Mouse (Mus musculus) midbrain, postnatal 0 days (tissue): Measurements from ENCODE around the gene Aars2. TPM values are rescaled to one million over a fixed set of nuclear protein-coding genes. Genes with fewer than 3 reads are reported as not detected.

ENCODE experiments used
- ATAC-seq: fragments of 200-750 bp; cut with Nextera tagmentation; 2 replicates; pipeline ENCODE4 v1.8.0; 2017; ENCODE audit warnings: moderate number of reproducible peaks, mild to moderate bottlenecking, moderate TSS enrichment, moderate library complexity; ENCODE audit not compliant: low FRiP score
- DNase-seq: peaks from one replicate; pipeline ENCODE4 v3.0.0-alpha.2; 2015; ENCODE audit warnings: low spot score
- H3K27ac ChIP-seq: fragments of 300-500 bp; sonication (generic); 2 replicates; pipeline ENCODE4 v1.5.1; 2014; ENCODE audit warnings: low read depth, mild to moderate bottlenecking, low read length, mixed read lengths
- H3K27me3 ChIP-seq: fragments of 300-500 bp; sonication (generic); 2 replicates; pipeline ENCODE4 v1.6.1; 2014; ENCODE audit warnings: low read length, control low read depth, mixed read lengths; ENCODE audit not compliant: insufficient read depth
- H3K36me3 ChIP-seq: fragments of 300-500 bp; sonication (generic); 2 replicates; pipeline ENCODE4 v1.6.1; 2014; ENCODE audit warnings: low read length, control low read depth, mixed read lengths; ENCODE audit not compliant: insufficient read depth
- H3K4me1 ChIP-seq: fragments of 300-500 bp; sonication (generic); 2 replicates; pipeline ENCODE4 v1.6.1; 2014; ENCODE audit warnings: mild to moderate bottlenecking, control low read depth, antibody characterized with exemption, low read length, mixed read lengths; ENCODE audit not compliant: insufficient read depth
- H3K4me2 ChIP-seq: fragments of 300-500 bp; sonication (generic); 2 replicates; pipeline ENCODE4 v1.6.1; 2014; ENCODE audit warnings: low read depth, mild to moderate bottlenecking, low read length, mixed read lengths; ENCODE audit not compliant: poor library complexity, severe bottlenecking
- H3K4me3 ChIP-seq: fragments of 300-500 bp; sonication (generic); 2 replicates; pipeline ENCODE4 v1.5.1; 2014; ENCODE audit warnings: low read depth, mild to moderate bottlenecking, low read length, moderate library complexity
- H3K9ac ChIP-seq: fragments of 300-500 bp; sonication (generic); replicated peaks from 2 replicates; pipeline ENCODE4 v1.6.1; 2014; ENCODE audit warnings: mild to moderate bottlenecking, low read length, moderate library complexity, mixed read lengths; ENCODE audit not compliant: poor library complexity, severe bottlenecking
- H3K9me3 ChIP-seq: fragments of 300-500 bp; sonication (generic); 2 replicates; pipeline ENCODE4 v1.6.1; 2016; ENCODE audit warnings: low read length, control low read depth
- CTCF ChIP-seq: IDR thresholded peaks from 2 replicates; pipeline ENCODE4 v1.5.1; 2016; ENCODE audit warnings: antibody characterized with exemption, mild to moderate bottlenecking
- WGBS: fragments of 180-500 bp; shearing (Covaris S2); extraction: QIAGEN DNeasy Blood & Tissue Kit; methylation state at CpG from one replicate; pipeline ENCODE4 v1.1.7; 2014; 5-methylcytosine and 5-hydroxymethylcytosine counted together
- polyA plus RNA-seq: library from polyadenylated mRNA; unstranded; fragments of >200 nt; fragmentation: Nextera tagmentation; extraction: Ambion mirVana; gene quantifications from 2 replicates; pipeline ENCODE4 v1.2.1, GENCODE M21; 2015
- total RNA-seq: library from RNA; depleted of rRNA; stranded (reverse); fragments of >200 nt; gene quantifications from 2 replicates; pipeline ENCODE4 v1.2.3, GENCODE M21; 2014

Aars2 gene
- total and polyA plus RNA-seq, 2 experiments from 2014 or later, result 13.9 to 19.8 TPM

- no peak overlapping the region for H3K9ac ChIP-seq
- no peaks in the 10 kb centered on the region for H3K4me1 ChIP-seq
- peaks cover 10% of the 10 kb centered on the region; the same call in 1 of the 2 replicates for H3K27me3 ChIP-seq
- TF ChIP-seq CTCF, result no peak
- peaks cover 3% of the 10 kb centered on the region; the same call in 1 of the 2 replicates for H3K36me3 ChIP-seq
- H3K4me3 ChIP-seq, result no peak overlapping the region
- 83% methylated on average over 21 of the region's 21 CpGs for WGBS
- ATAC-seq (no peak), DNase-seq (no peak)
- H3K9me3 ChIP-seq, result no peaks in the 10 kb centered on the region
- H3K27ac ChIP-seq, result no peak overlapping the region
- H3K4me2 ChIP-seq, result no peak overlapping the region
Observed at GRCm38 (mm10) chr17:45539664-45540063, 33.0 kb downstream of the Aars2 start.

DNA sequence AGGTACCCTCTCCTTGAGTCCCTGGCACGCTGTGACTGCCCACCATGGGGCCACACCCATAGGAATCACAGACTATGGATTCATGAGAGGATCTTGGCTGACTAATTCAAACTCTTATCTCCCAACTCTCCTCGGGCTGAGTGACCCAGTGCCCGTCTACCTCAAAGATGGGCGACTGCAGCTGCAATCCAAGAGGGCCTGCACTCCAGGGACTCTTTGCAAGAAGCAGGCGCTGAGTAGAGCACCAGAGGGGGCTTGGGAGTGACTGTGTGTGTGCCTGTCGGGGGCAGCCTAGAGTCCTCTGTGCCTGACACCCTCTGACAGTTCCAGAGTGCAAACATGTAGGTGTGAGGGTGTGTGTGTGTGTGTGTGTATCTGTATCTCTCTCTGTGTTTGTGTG is 35.5 kb downstream of the Aars2 start:
- H3K9me3 ChIP-seq, result no peaks in the 10 kb centered on the region
- peaks cover 13% of the 10 kb centered on the region for H3K36me3 ChIP-seq
- 32% methylated on average over 6 of the region's 6 CpGs for WGBS
- H3K9ac ChIP-seq, result no peak overlapping the region
- H3K4me2 ChIP-seq, result no peak overlapping the region
- no peaks in the 10 kb centered on the region for H3K4me1 ChIP-seq
- H3K27ac ChIP-seq, result no peak overlapping the region
- no peak for DNase-seq
- ATAC-seq, result no peak
- no peak overlapping the region for H3K4me3 ChIP-seq
- H3K27me3 ChIP-seq, result peaks cover 11% of the 10 kb centered on the region
- TF ChIP-seq CTCF, result peak; percentile 27; the same call in 1 of the 2 replicates

DNA sequence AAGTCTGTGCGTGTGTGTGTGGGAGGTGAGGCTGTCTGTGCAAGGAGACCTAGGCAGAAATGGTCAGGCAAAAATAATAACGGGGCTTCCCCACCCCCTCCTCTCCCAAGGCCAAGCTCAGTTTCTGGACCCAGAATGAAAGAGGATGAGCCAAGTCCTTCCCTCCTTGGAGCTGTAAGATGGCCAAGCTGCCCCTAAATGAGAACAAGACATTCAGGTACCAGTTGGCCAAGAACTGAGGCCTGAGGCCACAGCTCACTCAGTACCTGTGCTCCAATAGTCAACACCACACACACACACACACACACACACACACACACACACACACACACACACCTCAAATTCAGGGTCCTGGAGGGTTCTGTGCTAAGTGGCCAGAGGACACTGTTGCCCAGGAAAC is 36.1 kb downstream of the Aars2 start:
- no peak overlapping the region for H3K4me3 ChIP-seq
- DNase-seq (no peak), ATAC-seq (no peak)
- 79% methylated on average over 2 of the region's 2 CpGs for WGBS
- no peaks in the 10 kb centered on the region for H3K9me3 ChIP-seq
- peaks cover 15% of the 10 kb centered on the region for H3K27me3 ChIP-seq
- H3K36me3 ChIP-seq, result peaks cover 13% of the 10 kb centered on the region
- no peak overlapping the region for H3K9ac ChIP-seq
- no peak for TF ChIP-seq CTCF
- no peak overlapping the region for H3K4me2 ChIP-seq
- H3K4me1 ChIP-seq, result 0 out of 2 replicates have a peak, but pooled peaks cover under 1% of the 10 kb centered on the region
- H3K27ac ChIP-seq, result no peak overlapping the region

GRCm38 (mm10) chr17:45543115-45543514 is 36.5 kb downstream of the Aars2 start:
- no peak overlapping the region for H3K4me3 ChIP-seq
- H3K27me3 ChIP-seq, result peaks cover 15% of the 10 kb centered on the region
- H3K9me3 ChIP-seq, result no peaks in the 10 kb centered on the region
- 53% methylated on average over 1 of the region's 1 CpGs for WGBS
- no peak for TF ChIP-seq CTCF
- no peak overlapping the region for H3K9ac ChIP-seq
- 0 out of 2 replicates have a peak, but pooled peaks cover 4% of the 10 kb centered on the region for H3K4me1 ChIP-seq
- no peak overlapping the region for H3K4me2 ChIP-seq
- no peak for ATAC-seq
- peaks cover 13% of the 10 kb centered on the region for H3K36me3 ChIP-seq
- DNase-seq, result no peak
- H3K27ac ChIP-seq, result no peak overlapping the region

DNA sequence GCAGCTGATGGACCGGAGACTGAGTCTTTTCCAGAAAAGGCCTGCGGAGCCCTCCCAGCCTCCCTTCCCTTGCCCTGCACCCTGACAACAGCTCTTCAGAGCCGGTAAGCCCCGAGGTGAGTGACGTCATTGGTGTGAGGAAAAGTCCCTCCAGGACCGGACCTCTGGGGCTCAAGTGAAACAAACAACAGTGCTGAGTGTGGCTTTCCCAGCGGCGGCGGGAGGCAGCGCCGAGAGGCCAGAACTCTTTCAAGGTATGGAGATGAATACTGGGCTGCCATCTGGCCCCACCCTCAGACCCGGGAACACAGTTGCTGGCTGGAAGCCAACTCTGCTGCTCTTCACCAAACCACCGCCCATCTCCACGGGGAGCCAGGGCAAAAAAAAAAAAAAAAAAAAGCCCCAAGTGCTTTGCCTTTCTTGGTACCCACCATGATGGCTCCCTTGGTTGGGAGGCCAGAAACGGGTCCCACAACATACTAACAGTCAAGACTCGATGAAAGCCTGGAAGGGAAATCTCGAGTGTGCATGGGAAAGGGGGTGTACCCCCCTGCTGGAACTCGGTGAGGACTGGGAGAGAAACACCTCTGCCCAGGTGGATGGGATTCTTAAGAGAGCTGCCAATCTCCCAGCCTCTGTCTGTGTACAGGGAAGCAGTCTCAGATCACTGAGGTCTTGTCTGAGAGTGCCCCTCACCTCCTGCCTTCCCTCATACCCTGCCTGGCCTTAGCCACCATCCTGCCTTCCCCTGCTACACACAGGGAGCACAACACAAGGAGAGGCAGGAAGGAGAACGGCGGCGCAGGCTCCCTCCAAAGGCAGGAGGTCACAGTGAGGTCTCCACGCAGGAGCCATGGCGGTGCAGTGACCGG is 37.6 kb downstream of the Aars2 start:
- 0 out of 2 replicates have a peak, but pooled peaks cover 7% of the 10 kb centered on the region for H3K4me1 ChIP-seq
- 21% methylated on average over 24 of the region's 24 CpGs for WGBS
- no peak overlapping the region for H3K4me2 ChIP-seq
- H3K27me3 ChIP-seq, result peaks cover 15% of the 10 kb centered on the region
- peaks cover 13% of the 10 kb centered on the region for H3K36me3 ChIP-seq
- H3K27ac ChIP-seq, result no peak overlapping the region
- H3K4me3 ChIP-seq, result no peak overlapping the region
- DNase-seq (no peak), ATAC-seq (no peak)
- H3K9ac ChIP-seq, result no peak overlapping the region
- TF ChIP-seq CTCF, result no peak
- H3K9me3 ChIP-seq, result no peaks in the 10 kb centered on the region

GRCm38 (mm10) chr17:45544873-45545277 is 38.2 kb downstream of the Aars2 start:
- Histone ChIP-seq H3K27me3 (peaks cover 15% of the 10 kb centered on the region), H3K4me2 (no peak overlapping the region), H3K4me3 (no peak overlapping the region), H3K4me1 (0 out of 2 replicates have a peak, but pooled peaks cover 7% of the 10 kb centered on the region), H3K9me3 (no peaks in the 10 kb centered on the region), H3K9ac (no peak overlapping the region), H3K36me3 (peaks cover 13% of the 10 kb centered on the region), H3K27ac (no peak overlapping the region)
- no peak for TF ChIP-seq CTCF
- ATAC-seq (no peak), DNase-seq (no peak)
- WGBS, result 15% methylated on average over 45 of the region's 46 CpGs
